Mouse (Mus musculus): ENCODE results near the gene Plppr1. TPM values are rescaled to one million over a fixed set of nuclear protein-coding genes. Genes with fewer than 3 reads are reported as not detected.

Gene Plppr1
- total RNA-seq, 2 experiments from 2014 or later: not detected

DNA sequence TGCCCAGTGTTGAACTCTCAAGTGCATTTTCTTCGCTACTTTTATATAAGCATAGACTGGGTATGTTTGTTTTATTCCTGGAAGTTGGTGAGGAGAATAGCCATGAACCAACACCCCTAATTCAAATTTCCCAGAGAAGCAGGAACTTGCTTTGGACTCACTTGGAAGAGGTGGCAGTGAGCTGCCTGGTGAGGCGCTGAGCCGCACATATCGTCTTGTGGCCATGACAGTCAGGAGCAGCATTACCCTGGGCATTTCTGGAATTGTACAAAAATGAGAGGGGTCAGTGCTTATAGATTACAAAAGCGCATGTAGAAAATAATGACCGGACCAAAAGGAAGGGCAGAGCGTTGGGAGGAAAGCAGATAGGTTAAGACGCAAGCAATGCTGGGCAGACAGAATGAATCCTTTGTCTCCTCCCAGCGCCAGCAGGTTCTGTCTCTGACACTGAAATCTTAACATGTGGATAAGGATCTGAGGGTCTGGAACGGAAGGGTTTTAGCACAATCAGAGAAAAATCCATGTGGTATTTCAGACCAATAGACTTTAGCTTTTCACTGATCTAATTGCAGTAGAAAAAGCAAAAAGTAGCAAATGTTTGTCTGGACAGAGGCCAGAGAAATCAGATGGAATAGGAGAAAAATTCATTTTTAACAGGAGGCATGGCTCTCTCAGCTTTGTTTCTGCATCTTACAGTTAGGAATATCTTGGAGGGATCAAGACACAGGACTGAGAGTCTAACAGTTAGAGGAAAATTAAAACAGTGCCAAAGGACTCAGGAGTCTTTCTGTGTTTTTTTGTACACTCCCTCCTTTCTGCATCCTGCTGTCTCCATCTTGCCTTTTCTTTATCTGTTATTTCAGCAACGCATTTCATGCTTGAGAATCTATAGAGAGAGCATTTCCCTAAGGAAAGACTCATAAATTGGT, 153.8 kb downstream of the Plppr1 start:
- ATAC-seq (replicated peaks; ENCODE audit: low FRiP score, low TSS enrichment, poor library complexity, severe bottlenecking): no peak

DNA sequence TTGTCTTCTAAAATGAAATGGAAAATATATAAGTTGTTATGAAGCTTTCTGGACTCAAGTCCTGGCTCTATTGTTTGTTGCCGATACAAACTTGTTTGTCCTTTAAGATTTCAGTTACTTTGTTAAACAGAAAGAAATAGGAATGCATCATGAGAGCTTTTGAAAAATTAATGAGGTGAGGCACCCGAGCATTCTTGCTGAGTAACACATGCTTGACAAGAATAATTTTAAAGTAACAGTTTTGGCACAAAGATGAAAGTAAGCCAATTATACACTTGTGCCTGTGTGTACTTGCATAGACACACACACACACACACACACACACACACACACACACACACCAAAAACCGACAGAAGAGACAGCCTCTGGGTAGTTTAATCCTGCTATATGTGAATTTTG, 155.3 kb downstream of the Plppr1 start:
- no peak for ATAC-seq (replicated peaks; ENCODE audit: low FRiP score, low TSS enrichment, poor library complexity, severe bottlenecking)

DNA sequence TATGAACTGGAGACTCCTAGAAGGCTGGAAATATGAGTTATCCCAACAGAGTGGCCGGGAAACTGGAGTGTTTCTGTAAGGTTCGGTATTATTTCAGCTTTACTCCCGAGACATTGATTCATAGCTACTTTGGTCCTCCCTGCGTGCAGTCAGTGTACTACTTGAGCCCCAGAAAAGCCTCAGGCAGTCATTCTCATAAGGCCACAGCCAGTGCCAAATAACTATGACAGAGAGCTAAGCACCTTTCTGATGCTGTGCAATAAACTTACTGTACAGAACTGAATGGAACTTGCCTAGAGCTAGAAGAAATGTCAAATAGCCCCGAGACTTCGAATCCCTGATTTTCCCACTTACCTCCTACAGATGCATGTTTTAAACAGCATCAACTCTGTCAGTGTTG, 164.4 kb downstream of the Plppr1 start:
- no peak for ATAC-seq (replicated peaks; ENCODE audit: low FRiP score, low TSS enrichment, poor library complexity, severe bottlenecking)

DNA sequence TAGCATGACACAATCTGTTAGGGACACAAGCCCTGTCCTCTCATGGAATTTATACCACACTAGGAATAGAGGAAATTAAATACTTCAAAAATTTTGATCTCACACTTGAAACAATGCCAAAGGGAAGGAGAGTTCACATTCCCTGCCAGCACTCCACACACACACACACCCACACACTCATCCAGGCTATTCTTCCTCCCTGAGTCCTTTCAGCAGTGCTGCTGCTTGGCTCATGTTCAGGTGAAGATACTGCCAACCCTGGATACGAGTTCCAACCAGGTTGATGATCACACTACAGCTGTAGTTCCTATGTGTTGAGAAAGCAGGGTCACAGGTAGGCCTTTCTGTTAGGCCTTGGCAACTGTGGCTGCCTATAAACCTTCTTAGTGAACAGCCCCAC, 165.9 kb downstream of the Plppr1 start:
- no peak for ATAC-seq (replicated peaks; ENCODE audit: low FRiP score, low TSS enrichment, poor library complexity, severe bottlenecking)

DNA sequence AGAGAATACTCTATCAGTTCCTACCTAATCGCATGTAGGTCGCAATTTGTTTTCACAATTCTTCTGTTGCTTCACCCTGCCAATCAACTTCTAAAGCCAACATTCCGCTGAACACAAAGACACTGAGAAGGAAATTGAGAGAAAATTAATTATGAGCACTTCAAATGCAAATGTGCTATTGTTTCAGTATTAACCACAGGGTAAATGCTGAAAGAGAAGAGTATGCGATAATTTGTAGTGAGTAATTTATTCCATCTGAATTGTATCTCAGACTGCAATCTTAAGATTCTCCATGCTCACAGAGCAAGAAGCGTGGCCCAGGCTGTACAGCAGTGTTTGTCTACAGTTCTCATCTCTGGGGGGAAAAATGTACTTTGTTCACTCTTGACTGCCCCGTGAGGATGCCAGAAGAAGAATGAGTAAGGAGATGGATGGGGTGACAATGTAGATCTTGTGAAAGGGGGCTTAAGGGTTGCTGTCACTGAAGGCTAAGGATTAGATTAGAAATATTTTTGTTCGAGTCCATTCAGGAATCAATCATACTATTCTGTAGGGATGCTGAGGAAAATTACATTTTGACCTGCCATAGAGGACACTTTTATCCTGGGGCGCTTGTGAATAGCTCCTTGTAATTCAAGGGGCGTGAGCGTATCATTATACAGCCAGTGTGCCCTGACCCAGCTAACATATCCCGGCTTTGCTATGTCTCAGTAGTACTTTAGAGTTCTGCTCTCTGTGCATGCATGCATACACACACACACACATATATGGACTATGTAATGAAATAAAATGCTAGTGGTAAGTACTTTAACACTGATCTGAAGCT, 173.3 kb downstream of the Plppr1 start:
- no peak for ATAC-seq (replicated peaks; ENCODE audit: low FRiP score, low TSS enrichment, poor library complexity, severe bottlenecking)

DNA sequence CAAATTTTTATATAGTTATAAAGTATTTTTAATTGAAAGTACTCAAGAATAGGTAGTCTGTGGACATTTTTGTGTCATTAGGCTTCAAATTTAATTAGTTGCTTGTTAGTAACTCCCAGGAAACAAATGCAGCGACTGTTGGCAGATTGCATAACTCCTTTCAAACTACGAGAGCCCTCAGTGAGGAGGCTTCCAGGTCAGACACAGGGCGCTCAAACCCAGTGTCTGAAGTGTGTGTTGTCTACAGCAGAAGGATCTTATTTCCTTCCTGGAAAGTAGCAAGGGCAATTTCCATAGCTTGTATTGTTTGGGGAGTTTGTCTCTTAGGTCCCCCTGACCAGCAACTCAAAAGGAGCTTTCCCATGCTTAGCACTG, 173.9 kb downstream of the Plppr1 start:
- ATAC-seq (replicated peaks; ENCODE audit: low FRiP score, low TSS enrichment, poor library complexity, severe bottlenecking): no peak

DNA sequence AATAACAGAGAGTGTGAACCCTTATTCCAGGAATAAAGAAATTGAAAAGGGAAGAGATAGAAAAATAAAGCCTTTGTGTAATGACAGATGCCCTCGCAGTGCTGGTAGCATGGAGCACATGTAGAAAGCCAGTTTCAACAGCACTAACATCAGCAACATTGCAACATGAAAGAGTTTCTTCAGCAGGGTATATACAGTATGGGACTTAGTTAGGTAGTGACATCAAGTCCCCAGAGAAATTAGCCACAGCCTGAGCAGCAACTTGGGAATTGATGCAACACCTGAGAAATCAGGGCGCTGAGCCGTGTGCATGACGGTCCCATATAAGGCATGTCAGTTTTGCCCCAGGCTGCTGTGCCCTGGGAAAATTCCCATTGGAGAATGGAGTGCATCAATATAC, 179.0 kb downstream of the Plppr1 start:
- no peak for ATAC-seq (replicated peaks; ENCODE audit: low FRiP score, low TSS enrichment, poor library complexity, severe bottlenecking)

DNA sequence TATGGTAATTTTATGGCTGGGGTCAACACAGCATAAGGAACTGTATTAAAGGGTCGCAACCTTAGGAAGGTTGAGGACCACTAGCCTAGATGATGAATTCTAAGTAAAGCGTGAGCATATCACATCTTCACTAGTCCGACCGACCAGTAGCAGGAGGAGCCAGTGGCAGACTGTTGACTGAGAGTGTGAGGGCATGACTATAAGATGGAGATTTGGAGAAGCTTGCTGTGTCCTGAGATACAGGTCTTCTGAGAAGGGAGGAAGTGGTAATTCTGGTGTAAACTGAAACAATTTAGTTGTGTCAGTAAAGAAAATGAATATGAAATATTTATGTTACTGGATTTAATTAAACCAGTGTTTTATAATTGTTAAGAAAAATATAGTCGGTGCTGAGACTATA, 180.4 kb downstream of the Plppr1 start:
- ATAC-seq (replicated peaks; ENCODE audit: low FRiP score, low TSS enrichment, poor library complexity, severe bottlenecking): no peak

DNA sequence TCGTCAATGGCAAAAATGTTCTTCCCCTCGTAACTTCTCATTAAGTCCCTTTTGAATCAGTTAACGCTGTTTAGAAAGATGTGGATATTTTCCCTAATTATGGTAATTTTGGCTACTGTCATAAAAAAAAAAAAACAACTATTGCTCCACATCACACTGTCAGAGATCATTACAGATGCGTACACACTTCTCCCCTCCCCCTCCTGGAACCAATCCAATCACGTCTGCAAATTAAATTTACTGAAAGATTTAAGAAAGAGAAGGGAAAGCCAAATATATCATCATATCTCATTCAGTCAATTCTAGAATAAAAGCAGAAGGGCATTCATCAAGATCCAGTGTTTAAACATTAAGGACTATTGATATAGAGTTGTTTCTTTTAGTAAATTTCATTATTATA, 185.7 kb downstream of the Plppr1 start:
- ATAC-seq (replicated peaks; ENCODE audit: low FRiP score, low TSS enrichment, poor library complexity, severe bottlenecking): no peak

DNA sequence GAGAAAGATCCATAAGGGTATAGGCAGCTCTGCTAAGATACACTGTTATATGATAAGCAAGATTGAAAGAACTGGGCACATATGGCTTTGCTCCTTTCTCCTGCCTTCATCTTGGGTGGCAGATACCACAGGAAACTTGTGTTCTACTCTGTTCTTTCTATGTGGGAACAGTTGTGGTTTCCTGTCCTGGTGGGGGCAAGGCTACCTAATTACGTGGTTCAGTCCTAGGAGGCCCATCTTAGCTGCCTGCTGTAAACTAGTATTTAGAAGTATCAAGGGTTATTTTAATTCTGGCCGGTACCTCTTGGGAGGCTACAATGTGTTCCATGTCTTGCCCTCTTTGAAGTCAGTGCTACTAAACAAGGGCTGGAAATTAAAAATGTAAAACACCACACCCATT, 186.2 kb downstream of the Plppr1 start:
- 0 out of 2 replicates have a peak, but pooled peaks have one; percentile 14 for ATAC-seq (replicated peaks; ENCODE audit: low FRiP score, low TSS enrichment, poor library complexity, severe bottlenecking)

DNA sequence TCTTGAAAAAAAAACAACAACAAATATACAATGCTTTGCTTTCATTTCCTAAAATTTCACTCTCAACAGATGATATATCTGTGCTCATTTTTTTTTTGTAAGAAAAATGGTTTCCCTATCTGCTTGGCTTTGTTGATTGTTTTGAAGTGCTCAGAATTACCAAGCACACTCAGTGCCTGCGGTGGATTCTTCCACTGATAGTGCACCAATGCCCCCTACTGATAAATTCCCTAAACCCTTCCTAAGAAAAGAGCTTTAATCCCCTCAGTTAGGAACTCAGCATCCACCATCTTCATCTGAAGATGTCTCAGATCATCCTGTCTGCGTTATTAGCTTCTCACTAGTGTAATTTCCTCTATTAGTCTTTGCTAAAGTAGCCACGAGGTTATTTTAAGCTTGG, 192.2 kb downstream of the Plppr1 start:
- no peak for ATAC-seq (replicated peaks; ENCODE audit: low FRiP score, low TSS enrichment, poor library complexity, severe bottlenecking)

DNA sequence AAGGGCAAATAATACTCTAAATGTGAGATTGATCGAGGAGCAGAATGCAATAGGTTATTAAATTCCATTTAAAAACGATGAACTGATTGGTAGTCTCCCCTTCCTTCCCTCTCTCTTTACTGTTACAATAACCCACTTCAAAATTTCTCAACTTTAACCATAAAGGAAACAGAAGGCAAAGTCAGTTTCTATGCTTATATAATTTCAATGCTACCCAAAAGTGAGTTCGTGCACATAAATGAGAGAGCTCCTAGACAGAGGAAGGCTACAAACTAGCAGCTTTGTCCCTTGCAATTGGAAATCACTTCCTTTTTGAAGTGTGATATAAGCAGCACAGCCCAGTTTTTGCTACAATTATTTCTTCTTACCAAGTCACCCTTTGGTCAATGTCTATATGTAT, 193.1 kb downstream of the Plppr1 start:
- no peak for ATAC-seq (replicated peaks; ENCODE audit: low FRiP score, low TSS enrichment, poor library complexity, severe bottlenecking)

DNA sequence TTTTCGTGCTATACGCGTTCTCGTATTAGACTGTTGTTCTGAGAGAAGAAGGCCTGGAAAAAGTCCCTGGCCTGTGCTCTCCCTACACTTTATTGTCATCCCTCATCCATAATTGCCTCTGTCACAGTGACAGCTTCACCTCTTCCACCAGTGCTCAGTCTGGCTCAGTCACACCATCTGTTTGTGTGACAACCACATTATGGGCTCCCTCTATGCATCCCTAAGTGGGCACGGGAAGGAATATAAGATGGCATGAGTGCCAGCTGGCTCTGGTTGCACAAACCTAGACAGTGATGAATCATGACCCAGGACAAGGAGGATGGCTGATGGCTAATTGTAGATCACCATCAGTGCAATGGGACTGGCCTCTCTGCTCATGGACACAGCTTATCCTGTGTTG, 219.4 kb downstream of the Plppr1 start:
- ATAC-seq (replicated peaks; ENCODE audit: low FRiP score, low TSS enrichment, poor library complexity, severe bottlenecking): no peak

DNA sequence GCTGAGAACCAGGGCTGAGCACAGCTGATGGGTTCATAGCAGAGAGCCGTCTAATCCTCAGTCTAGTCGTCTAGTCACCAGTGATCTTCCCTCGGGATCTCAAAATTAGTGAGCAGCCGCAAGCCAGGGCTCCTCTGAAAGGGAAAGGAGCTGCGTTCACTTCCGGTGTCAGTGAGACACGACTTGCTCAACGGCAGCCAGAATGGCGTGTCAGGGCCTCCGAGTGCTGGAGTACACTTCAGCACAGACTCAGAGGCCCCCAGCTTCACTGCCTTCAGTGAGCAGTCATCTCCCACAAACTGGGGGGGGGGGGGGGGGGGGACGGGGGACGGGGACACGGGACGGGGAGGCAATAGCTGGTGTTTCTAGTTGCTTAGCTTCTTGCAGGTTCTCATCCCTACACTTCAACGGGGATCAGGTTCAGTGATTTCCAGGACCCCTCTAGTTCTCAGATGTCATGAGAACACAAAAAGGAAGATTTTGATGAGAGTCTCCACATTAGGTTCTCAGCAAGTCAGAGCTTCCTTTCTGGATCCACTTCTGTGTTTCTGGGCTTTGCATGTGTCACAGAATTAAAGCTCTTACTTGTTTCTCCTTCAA, 225.7 kb downstream of the Plppr1 start:
- ATAC-seq (replicated peaks; ENCODE audit: low FRiP score, low TSS enrichment, poor library complexity, severe bottlenecking): no peak

DNA sequence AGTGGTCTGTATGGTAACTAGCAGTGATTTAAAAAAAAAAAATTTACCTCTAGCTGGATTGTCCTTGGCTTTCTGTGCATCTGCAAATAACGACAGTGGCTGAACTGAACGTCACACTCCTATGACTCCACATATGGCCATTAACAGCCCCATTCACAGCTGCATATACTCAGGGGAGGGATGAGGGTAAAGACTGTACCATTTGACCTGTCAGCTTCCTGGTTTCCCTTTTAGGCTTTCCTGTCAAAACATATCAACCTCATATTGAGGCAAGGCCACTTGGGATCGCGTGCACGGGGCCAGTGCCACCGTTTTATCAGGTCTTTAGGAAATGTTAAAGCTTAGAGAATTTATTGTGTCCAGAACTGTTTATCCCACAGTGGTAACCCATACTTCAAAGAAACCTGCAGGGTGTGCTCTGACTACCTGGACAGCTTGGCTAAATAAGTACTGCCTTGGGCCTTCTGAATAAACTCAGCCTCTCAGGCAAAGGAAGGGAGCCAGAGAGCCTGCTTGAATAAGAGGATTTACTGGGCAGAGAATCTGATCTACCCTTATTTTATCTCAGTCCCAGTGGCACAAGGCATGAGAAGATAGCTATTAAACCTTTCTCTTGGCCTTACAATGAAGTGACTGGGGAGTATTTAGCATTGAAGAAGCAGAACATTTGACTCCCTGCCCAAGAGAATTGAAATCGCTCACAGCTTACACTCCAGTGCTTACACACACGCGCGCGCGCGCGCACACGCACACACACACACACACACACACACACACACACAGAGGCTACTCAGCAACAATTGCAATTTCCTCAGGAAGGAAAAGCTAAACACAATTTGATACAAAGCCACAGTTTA, 226.5 kb downstream of the Plppr1 start:
- ATAC-seq (replicated peaks; ENCODE audit: low FRiP score, low TSS enrichment, poor library complexity, severe bottlenecking): no peak

DNA sequence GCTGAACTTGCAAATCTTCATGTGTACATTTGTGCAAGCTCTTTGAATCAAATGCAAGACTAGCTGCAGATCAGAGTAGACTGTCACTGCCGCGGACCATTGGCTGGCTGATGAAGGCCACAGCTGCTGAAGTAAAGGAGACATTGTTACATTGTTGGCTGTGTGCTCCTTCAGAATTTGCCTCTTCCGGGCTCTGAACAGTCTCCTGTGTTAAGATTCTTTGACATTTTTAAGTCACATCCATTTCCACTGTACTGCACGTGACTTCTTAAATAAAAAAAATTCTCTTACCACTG, 227.1 kb downstream of the Plppr1 start:
- no peak for ATAC-seq (replicated peaks; ENCODE audit: low FRiP score, low TSS enrichment, poor library complexity, severe bottlenecking)

DNA sequence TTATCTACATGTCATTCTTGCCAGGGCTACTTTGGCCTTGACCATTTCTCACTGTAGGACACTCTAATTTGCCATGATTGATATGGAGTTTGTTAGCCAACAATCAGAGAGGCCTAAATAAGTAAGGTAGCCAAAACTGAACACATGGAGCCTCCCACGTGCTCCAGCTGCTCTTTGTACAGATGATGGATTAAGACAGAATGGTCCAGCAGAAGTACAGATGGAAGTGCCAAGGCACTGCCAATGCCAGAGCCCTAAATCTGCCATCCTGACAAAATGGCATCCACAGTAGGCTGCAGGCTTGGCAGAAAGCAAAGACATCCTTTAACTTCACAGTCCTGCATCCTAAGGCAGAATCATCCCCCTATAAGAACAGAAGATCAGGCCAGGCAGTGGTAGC, 237.4 kb downstream of the Plppr1 start:
- no peak for ATAC-seq (replicated peaks; ENCODE audit: low FRiP score, low TSS enrichment, poor library complexity, severe bottlenecking)

DNA sequence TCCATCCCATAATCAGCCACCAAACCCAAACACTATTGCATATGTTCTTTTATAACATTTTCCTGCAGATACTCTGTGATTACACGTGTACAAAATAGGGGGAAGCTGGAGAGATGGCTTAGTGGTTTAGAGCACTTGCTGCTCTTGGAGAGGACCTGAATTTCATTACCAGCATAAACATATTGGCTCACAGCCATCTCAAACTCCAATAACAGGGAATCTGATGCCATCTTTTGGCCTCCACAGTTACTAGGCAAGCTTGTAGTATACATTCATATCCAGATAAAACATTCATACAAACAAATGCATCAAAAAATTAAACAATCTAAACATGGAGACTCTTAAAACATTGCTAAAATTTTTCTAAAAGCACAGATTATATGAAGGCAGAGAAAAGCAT, 240.5 kb downstream of the Plppr1 start:
- no peak for ATAC-seq (replicated peaks; ENCODE audit: low FRiP score, low TSS enrichment, poor library complexity, severe bottlenecking)

DNA sequence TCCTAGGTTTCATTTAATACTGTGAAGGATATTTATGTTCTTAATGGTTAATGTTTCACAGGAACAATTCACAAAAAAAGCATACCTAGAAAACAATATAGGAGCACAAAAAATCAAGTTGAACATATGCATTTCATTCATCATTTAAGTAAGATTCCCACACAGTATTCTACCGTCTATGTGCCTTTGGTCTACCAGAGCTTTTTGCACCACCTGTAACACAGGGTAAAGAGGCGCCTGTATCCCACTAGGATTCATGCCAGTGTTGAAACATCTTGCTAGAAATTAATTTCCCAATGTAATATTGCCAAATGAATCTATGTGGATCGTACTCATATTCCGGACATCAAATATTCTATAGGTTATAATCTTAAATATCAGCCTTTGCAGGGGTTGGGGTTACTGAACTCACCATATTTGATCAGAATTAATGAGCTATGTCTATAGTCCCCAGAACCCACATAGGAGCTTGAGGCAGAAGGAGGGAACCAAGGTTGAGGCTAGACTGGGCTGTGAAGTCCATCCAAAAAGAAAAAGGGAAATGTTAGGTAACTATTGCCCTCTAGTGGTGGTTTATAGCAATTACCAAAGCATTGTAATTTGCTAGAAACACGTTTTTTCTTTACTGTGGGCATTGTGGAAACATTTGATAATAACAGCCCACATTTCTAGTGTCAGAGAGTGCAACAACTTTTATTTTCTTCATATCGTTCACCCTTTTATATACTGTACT, 263.0 kb downstream of the Plppr1 start:
- peak; percentile 53 for ATAC-seq (replicated peaks; ENCODE audit: low FRiP score, low TSS enrichment, poor library complexity, severe bottlenecking)
